Mouse (Mus musculus): Measurements from ENCODE around the gene Fzd1.

DNA sequence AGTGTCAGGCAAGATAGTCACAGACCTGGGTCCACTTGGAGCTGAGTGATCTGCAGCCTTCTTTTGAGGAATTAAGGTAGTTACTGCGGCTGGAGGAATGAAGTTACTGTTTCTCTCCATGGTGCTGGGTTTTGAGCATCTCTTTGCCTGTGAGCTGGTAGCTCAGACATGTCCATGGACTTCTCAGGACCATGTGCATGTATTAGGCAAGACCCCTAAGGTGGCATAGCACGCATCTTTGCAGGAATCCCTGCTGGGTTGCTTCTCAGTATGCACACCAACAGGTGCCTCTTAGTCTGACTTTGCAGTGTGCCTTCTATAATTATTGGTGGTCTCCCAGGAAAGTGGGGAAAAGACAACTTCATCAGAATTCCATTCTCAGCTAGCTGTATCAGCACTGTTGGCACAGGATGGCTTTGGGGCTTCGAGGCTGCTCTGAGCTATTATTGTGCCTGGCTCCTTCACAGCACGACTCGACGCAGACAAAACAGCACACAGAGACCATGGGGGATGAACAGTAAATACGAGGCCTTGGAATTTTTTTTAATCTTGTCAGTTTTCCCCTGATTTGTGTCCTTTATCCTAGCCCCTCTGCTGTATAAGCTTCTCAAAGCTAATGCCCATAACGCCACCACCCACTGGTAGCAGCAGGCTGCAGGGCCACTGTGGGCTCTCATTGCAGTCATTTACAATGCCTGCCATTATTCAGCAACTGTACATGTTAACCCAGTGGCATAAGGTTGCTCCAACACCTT is 43.4 kb upstream of the Fzd1 start:
- no peak for TF ChIP-seq CTCF (IDR thresholded peaks at IDR 0.05; ENCODE audit: low read depth, low read length)
- TF ChIP-seq GATA1 (IDR thresholded peaks at IDR 0.05; ENCODE audit: borderline replicate concordance, low read length) = no peak
- TF ChIP-seq TAL1 (conservative IDR thresholded peaks at IDR 0.05; ENCODE audit: low read depth, low read length) = no peak
- TF ChIP-seq GATA2 (IDR thresholded peaks at IDR 0.05; ENCODE audit: borderline replicate concordance, low read depth, low read length) = no peak
- no peak for TF ChIP-seq POLR2AphosphoS5 (IDR thresholded peaks at IDR 0.05; ENCODE audit: insufficient replicate concordance, low read depth, low read length)

All from G1E (cell line).